Mouse (Mus musculus) ES-E14 (cell line): ENCODE data around the gene Mknk1. TPM values are rescaled to one million over a fixed set of nuclear protein-coding genes. Genes with fewer than 3 reads are reported as not detected.
A peak's percentile ranks its signal among the peaks of the same experiment; 100 is the strongest.

Experiments used
- DNase-seq: peaks from one replicate; pipeline ENCODE4 v3.0.0-alpha.2; 2013; ENCODE audit warnings: low read depth, low spot score
- H3K27ac ChIP-seq: 2 replicates; pipeline ENCODE4 v1.5.1; 2012; ENCODE audit warnings: low read depth, mild to moderate bottlenecking, low read length, moderate library complexity, mixed read lengths; ENCODE audit not compliant: poor library complexity, insufficient read depth, severe bottlenecking
- H3K36me3 ChIP-seq: 2 replicates; pipeline ENCODE4 v1.6.1; 2012; ENCODE audit warnings: mild to moderate bottlenecking, low read length, moderate library complexity, mixed read lengths; ENCODE audit not compliant: control insufficient read depth, poor library complexity, insufficient read depth, severe bottlenecking
- H3K4me1 ChIP-seq, 2 experiments: fragments of 150-350 bp in 1 of 2; sonication (generic) in 1 of 2; 2 replicates each; pipeline ENCODE4 v1.6.1; 2012; ENCODE audit warnings: low read length in 2 of 2, mild to moderate bottlenecking in 1 of 2, mixed read lengths in 1 of 2; ENCODE audit not compliant: control insufficient read depth in 2 of 2, insufficient read depth in 2 of 2, poor library complexity in 1 of 2
- H3K4me3 ChIP-seq, 2 experiments: fragments of 150-350 bp in 1 of 2; sonication (generic) in 1 of 2; 2 replicates each; pipeline ENCODE4 v1.5.1; 2012; ENCODE audit warnings: low read length in 2 of 2, low read depth in 1 of 2, mild to moderate bottlenecking in 1 of 2, mixed read lengths in 1 of 2; ENCODE audit not compliant: insufficient read depth in 1 of 2, poor library complexity in 1 of 2, severe bottlenecking in 1 of 2
- H3K9ac ChIP-seq: 2 replicates; pipeline ENCODE4 v1.6.1; 2012; ENCODE audit warnings: low read depth, mild to moderate bottlenecking, low read length, mixed read lengths; ENCODE audit not compliant: poor library complexity, insufficient read depth, severe bottlenecking
- H3K9me3 ChIP-seq: fragments of 150-350 bp; sonication (generic); 2 replicates; pipeline ENCODE4 v1.6.1; 2012; ENCODE audit warnings: low read depth, mild to moderate bottlenecking, low read length; ENCODE audit not compliant: control insufficient read depth, insufficient read depth
- CHD2 ChIP-seq: IDR thresholded peaks from 2 replicates; pipeline ENCODE4 v1.6.1; 2014; ENCODE audit warnings: mild to moderate bottlenecking, low read depth, low read length, inconsistent platforms
- HCFC1 ChIP-seq: IDR thresholded peaks from 2 replicates; pipeline ENCODE4 v1.6.1; 2012; ENCODE audit warnings: low read length, inconsistent platforms, borderline replicate concordance; ENCODE audit not compliant: insufficient read depth
- MAFK ChIP-seq: IDR thresholded peaks from 2 replicates; pipeline ENCODE4 v1.6.1; 2014; ENCODE audit warnings: mild to moderate bottlenecking, low read depth, low read length, inconsistent platforms; ENCODE audit not compliant: insufficient read depth
- ZC3H11A ChIP-seq: IDR thresholded peaks from 2 replicates; pipeline ENCODE4 v1.6.1; 2012; ENCODE audit warnings: low read depth, mild to moderate bottlenecking, inconsistent platforms, low read length, borderline replicate concordance
- ZNF384 ChIP-seq: IDR thresholded peaks from 2 replicates; pipeline ENCODE4 v1.6.1; 2012; ENCODE audit warnings: low read depth, low read length, inconsistent platforms
- in situ Hi-C, 2 experiments: fragments of 600-800 bp; cut with MboI; formaldehyde crosslinking; loops; one replicate each; pipeline ENCODE4 v1.15.1; 2025; ENCODE audit warnings: low sequenced_read_pairs in 2 of 2, inconsistent platforms in 1 of 2; ENCODE audit not compliant: unreplicated experiment in 2 of 2
- total RNA-seq: library from RNA; depleted of rRNA; stranded (reverse); fragments of 300-350 nt; gene quantifications from 2 replicates; pipeline ENCODE4 v1.2.3, GENCODE M21; 2012

The Mknk1 gene
- total RNA-seq, 1 experiment, result 18.5 TPM

DNA sequence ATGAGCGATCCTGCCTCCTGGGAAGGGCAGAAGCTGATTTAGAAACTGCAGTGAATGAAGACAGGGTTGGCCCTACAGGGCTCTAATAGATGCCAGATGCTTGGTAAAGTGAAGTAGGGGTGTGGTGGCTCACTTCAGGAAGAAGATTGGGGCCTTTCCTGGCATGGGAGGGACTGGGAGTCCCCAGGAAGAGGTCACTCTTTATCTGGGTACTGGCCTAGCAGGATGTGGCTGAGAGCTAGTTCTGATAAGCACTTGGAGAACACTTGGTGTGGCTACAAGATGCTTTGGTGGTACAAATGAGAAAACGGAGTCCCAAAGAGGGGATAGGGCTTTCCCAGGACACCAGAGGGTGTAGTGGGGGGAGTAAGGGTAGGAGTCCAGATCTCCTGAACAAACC, 14.8 kb upstream of the Mknk1 start:
- H3K9ac ChIP-seq, result no peak overlapping the region
- TF ChIP-seq CHD2, result no peak
- H3K4me1 ChIP-seq, result peaks cover 0 to 7% of the 10 kb centered on the region in 2 experiments; a peak in 1 of 4 replicates
- in situ Hi-C loops, result no loop called here
- H3K4me3 ChIP-seq, result no peak overlapping the region
- peaks cover 2% of the 10 kb centered on the region; the same call in 1 of the 2 replicates for H3K36me3 ChIP-seq
- H3K9me3 ChIP-seq, result no peaks in the 10 kb centered on the region
- H3K27ac ChIP-seq, result no peak overlapping the region
- DNase-seq, result no peak

DNA sequence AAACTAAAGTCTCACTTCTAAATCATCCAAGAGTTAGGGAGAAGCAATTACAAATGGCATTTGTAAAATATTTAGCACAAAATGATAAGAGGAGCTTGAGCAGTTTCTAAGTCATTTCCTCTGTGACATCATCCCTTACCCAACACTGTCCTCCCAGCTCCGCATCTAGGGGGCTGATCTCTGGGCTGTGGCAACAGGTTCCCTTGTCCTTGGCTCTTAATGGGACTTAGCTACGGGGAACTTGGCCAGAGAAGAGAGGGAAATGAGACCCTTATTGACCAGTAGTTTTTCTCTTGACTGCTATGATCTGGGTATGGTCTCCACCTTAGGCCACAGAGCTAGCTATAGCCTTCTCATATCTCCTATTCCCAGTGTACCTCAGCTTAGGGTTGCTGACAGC, 13.7 kb upstream of the Mknk1 start:
- Histone ChIP-seq H3K4me1 (peaks cover 0 to 7% of the 10 kb centered on the region in 2 experiments; a peak in 1 of 4 replicates), H3K9ac (no peak overlapping the region), H3K36me3 (no peaks in the 10 kb centered on the region), H3K4me3 (no peak overlapping the region), H3K27ac (no peak overlapping the region), H3K9me3 (no peaks in the 10 kb centered on the region)
- DNase-seq, result no peak
- TF ChIP-seq MAFK (no peak), CHD2 (no peak), ZNF384 (no peak), HCFC1 (no peak), ZC3H11A (no peak)
- in situ Hi-C loops, result no loop called here

DNA sequence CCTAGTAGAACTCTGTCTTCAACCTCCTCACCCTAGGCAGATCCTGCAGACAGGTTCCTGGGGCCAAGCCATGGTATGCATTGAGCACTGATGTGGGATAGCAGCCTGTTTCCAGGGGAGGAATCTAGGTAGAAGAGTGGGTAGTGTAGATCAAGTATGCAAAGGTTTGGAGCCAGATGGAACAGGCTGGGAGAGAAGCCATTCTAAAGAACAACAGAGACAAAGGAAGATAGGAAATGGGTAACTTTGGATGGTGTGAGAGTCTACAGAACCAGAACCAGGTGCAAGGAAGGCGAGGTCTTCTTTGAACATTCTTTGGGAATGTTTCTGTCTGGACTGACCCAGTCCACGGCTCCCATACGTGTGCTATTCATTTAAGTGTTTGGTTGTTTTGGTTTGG, 11.9 kb upstream of the Mknk1 start:
- in situ Hi-C loops, result no loop called here
- DNase-seq, result no peak
- Histone ChIP-seq H3K27ac (no peak overlapping the region), H3K9me3 (no peaks in the 10 kb centered on the region), H3K4me3 (no peak overlapping the region), H3K36me3 (no peaks in the 10 kb centered on the region), H3K4me1 (peaks cover 3 to 13% of the 10 kb centered on the region in 2 experiments; a peak in 2 of 4 replicates), H3K9ac (no peak overlapping the region)
- TF ChIP-seq MAFK (no peak), ZC3H11A (no peak), ZNF384 (no peak), HCFC1 (no peak)

DNA sequence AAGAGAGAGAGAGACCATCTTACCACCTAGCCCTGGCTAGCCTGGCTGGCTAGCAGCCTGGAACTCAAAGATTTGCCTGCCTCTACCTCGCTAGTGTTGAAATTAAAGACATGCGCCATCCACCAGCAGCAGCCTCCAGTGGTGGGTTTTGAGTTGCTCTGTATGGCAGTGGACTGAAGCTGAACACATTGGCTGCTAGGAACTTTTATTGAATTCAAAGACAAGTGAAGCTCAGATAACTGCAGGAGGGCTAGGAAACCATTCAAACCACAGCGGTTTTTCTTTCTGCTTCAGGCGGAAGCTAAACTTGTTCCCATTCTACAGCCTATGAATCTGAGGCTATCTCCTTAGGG, 11.5 kb upstream of the Mknk1 start:
- Histone ChIP-seq H3K27ac (no peak overlapping the region), H3K36me3 (no peaks in the 10 kb centered on the region), H3K9me3 (no peaks in the 10 kb centered on the region), H3K4me3 (peak overlapping the region; percentile 87), H3K4me1 (peaks cover 3 to 13% of the 10 kb centered on the region in 2 experiments; a peak in 2 of 4 replicates), H3K9ac (peak overlapping the region; percentile 74)
- in situ Hi-C loops, result no loop called here
- no peak for TF ChIP-seq ZNF384
- no peak for TF ChIP-seq MAFK
- TF ChIP-seq CHD2, result no peak
- TF ChIP-seq ZC3H11A, result no peak
- TF ChIP-seq HCFC1, result no peak
- DNase-seq, result no peak

DNA sequence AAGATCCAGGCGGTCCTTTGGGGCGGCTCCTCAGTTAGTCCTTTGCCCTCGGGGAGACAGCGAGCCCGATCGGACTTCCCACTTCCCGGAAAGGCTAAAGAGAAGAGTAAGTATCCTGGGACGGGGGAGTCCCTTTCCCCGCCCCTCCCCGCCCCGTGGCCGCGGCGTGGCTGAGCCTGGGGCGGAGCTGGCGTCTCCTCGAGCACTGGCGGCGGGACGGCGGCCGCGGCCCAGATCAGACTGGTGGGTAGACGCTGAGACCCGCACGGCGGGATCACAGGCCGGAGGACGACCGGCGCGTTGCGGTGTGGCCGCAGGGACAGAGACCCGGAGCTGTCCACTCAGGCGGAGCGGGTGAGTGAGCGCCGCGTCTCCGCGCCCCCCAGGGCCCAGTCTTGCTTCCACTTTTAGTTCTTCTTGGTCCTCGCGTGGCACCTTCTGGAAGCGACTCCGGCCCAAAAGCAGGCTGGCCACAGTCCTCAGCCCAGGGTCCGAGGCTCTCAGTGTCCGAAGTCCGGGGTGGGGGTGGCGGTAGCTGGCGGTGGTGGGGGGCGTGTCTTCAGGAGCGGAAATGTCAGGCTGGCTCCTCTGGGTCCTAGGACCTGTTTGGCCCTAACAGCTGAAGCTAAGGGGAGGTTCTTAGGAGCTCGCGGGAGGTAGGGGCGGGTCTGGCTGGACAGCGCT, 11.0 kb upstream of the Mknk1 start, which contains the start of gene Mob3c:
Mob3c (plus strand) TSS at position 205 of the 684 bp plus-strand sequence.
- peak within 1 kb of the TSS; percentile 74 for H3K9ac ChIP-seq
- no peaks in the 10 kb centered on the region for H3K36me3 ChIP-seq
- peak within 1 kb of the TSS; percentile 87 for H3K4me3 ChIP-seq
- peak; percentile 55 for DNase-seq
- in situ Hi-C loops, result no loop called here
- peak within 1 kb of the TSS; percentile 15; the same call in 1 of the 2 replicates for H3K27ac ChIP-seq
- no peaks in the 10 kb centered on the region for H3K9me3 ChIP-seq
- no peak for TF ChIP-seq ZNF384
- TF ChIP-seq HCFC1, result no peak
- no peak for TF ChIP-seq CHD2
- no peak for TF ChIP-seq ZC3H11A
- TF ChIP-seq MAFK, result no peak
- H3K4me1 ChIP-seq, result peaks cover 5 to 13% of the 10 kb centered on the region in 2 experiments; a peak in 2 of 4 replicates
